16 mouse cellular contexts compared by ENCODE assay signal in genomic region chr11:8365545-8365944, GRCm38 (mm10).
DNase-seq lines count a peak whose midpoint lies in the region; ATAC-seq lines count a peak whose summit lies in the region.
"Had no signal": no experiment of that assay in that cellular context is flagged by ENCODE, and none has a peak within 500 bp of the region (broad histone marks: within the 10 kb centered on the region; RNA-seq: fewer than 3 reads in every experiment).

No protein-coding gene starts in this region.

- ATAC-seq in kidney, embryonic 14.5 days (ENCODE audit: low FRiP score, low TSS enrichment): no peak
- ATAC-seq: Patski had no signal

- no peak overlapping the region for H3K4me2 ChIP-seq in kidney, embryonic 14.5 days (replicated peaks; ENCODE audit: low read depth, low read length)
- H3K4me2 ChIP-seq: embryonic facial prominence, embryonic 15.5 days; forebrain, embryonic 12.5 days; hindbrain, embryonic 15.5 days; liver, embryonic 13.5 days had no signal

- 88% methylated on average over 1 of the region's 1 CpGs for WGBS in kidney, embryonic 14.5 days

- no peak overlapping the region for H3K4me3 ChIP-seq in kidney, embryonic 14.5 days (ENCODE audit: low read length)
- H3K4me3 ChIP-seq: embryonic facial prominence, embryonic 15.5 days; forebrain, embryonic 12.5 days; hindbrain, embryonic 15.5 days; liver, embryonic 13.5 days had no signal

- no peaks in the 10 kb centered on the region for H3K36me3 ChIP-seq in kidney, embryonic 14.5 days (ENCODE audit: control insufficient read depth, insufficient read depth, low read length)
- H3K36me3 ChIP-seq: embryonic facial prominence, embryonic 15.5 days; forebrain, embryonic 12.5 days; hindbrain, embryonic 15.5 days; liver, embryonic 13.5 days had no signal

- H3K27me3 ChIP-seq in kidney, embryonic 14.5 days (ENCODE audit: control insufficient read depth, insufficient read depth, low read length): no peaks in the 10 kb centered on the region
- H3K27me3 ChIP-seq: embryonic facial prominence, embryonic 15.5 days; forebrain, embryonic 12.5 days; hindbrain, embryonic 15.5 days; liver, embryonic 13.5 days; Patski had no signal

- no peaks in the 10 kb centered on the region for H3K9me3 ChIP-seq in kidney, embryonic 14.5 days (ENCODE audit: control insufficient read depth, low read length)
- H3K9me3 ChIP-seq: embryonic facial prominence, embryonic 15.5 days; forebrain, embryonic 12.5 days; hindbrain, embryonic 15.5 days; liver, embryonic 13.5 days had no signal

- intact Hi-C loops in heart, postnatal 25 days (cut with DNase I): no loop called here

- DNase-seq in kidney, postnatal 14 days: peak; percentile 2
- DNase-seq in NIH3T3 (ENCODE audit: low read depth): peak; percentile 3
- DNase-seq in adrenal gland, postnatal 14 days: peak; percentile 56
- DNase-seq in heart, postnatal 25 days (ENCODE audit: low spot score): peak; percentile 20
- no peak for DNase-seq in liver
- no peak for DNase-seq in neural tube, embryonic 10.5 days (ENCODE audit: extremely low spot score, low spot score)
- no peak for DNase-seq in spleen, postnatal 4 days (ENCODE audit: low spot score in 2 of 2)
- DNase-seq: cerebellum, adult 9-11 months; kidney, adult 2 months; liver, embryonic 13.5 days; thymus, postnatal 4 days had no signal

- no peak overlapping the region for H3K27ac ChIP-seq in kidney, embryonic 14.5 days (ENCODE audit: low read depth, low read length)
- H3K27ac ChIP-seq: embryonic facial prominence, embryonic 15.5 days; forebrain, embryonic 12.5 days; hindbrain, embryonic 15.5 days; liver, embryonic 13.5 days had no signal

- no peak overlapping the region for H3K9ac ChIP-seq in kidney, embryonic 14.5 days (ENCODE audit: low read depth, low read length)
- H3K9ac ChIP-seq: embryonic facial prominence, embryonic 15.5 days; forebrain, embryonic 12.5 days; hindbrain, embryonic 15.5 days; liver, embryonic 13.5 days had no signal

- H3K4me1 ChIP-seq in kidney, embryonic 14.5 days (ENCODE audit: control insufficient read depth, insufficient read depth, low read length): no peaks in the 10 kb centered on the region
- H3K4me1 ChIP-seq: embryonic facial prominence, embryonic 15.5 days; forebrain, embryonic 12.5 days; hindbrain, embryonic 15.5 days; liver, embryonic 13.5 days had no signal

Comparison
In these comparisons a context has a peak if more than half of its experiments do, and no peak if none do; other contexts are left out.
1. DNase-seq: peak in kidney, postnatal 14 days (single experiment), NIH3T3 (single experiment), adrenal gland, postnatal 14 days (single experiment) and heart, postnatal 25 days (single experiment); none in liver (single experiment), neural tube, embryonic 10.5 days (single experiment) and spleen, postnatal 4 days (0 of 2).